Mouse (Mus musculus) kidney, adult 18-20 months (tissue): ENCODE data around the gene Flg2.

Source experiments
- DNase-seq: peaks from one replicate; pipeline ENCODE4 v3.0.0; 2021

Flg2 gene

GRCm38 (mm10) chr3:93196978-93197377, at the start of gene Flg2:
TSS of gene Flg2 (plus strand) at chr3:93197278.
- no peak for DNase-seq

GRCm38 (mm10) chr3:93162502-93162901, 34.6 kb upstream of the Flg2 start:
- DNase-seq, result no peak

GRCm38 (mm10) chr3:93162996-93163592, 34.0 kb upstream of the Flg2 start:
- DNase-seq, result no peak

GRCm38 (mm10) chr3:93180856-93181255, 16.2 kb upstream of the Flg2 start:
- no peak for DNase-seq

DNA sequence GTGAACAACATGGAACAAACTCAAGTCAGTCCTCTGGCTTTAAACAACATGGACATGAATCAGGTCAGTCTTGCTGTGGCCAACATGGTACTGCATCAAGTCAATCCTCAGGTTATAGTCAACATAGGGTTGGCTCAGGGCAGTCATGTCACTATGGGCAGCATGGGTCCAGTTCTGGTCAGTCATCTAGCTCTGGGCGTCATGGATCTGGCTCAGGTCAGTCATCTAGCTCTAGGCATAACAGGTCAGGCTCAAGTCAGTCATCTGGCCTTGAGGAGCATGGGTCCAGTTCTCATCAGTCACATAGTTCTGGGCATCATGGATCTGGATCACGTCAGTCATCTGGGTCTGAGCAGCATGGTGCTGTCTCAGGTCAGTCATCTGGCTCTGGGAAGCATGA, 4.9 kb downstream of the Flg2 start:
- DNase-seq, result no peak

DNA sequence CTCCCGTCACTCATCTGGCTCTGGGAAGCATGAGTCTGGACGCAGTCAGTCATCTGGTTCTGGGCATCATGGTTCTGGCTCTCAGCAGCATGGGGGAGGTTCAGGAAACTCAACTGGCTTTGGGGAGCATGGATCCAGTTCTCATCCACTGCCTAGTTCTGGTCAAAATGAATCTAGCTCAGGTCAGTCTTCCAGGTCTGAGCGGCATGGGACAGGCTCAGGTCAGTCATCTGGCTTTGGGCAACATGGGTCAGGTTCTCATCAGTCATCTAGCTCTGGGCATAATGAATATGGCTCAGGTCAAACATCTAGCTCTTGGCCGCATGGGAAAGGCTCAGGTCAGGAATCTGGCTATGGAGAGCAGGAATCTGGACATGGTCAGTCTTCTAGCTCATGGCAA, 5.4 kb downstream of the Flg2 start:
- DNase-seq, result no peak
